Mouse (Mus musculus) MEL-GATA-1-ER (cell line): ENCODE measurements around the gene Ufc1.

Source experiments
- DNase-seq: peaks from one replicate; pipeline ENCODE4 v3.0.0-alpha.2; 2012; ENCODE audit warnings: low read depth; ENCODE audit errors: extremely low read depth

Ufc1 gene

GRCm38 (mm10) chr1:171271196-171271595 lies 23.6 kb downstream of the Ufc1 start:
- DNase-seq, result no peak

DNA sequence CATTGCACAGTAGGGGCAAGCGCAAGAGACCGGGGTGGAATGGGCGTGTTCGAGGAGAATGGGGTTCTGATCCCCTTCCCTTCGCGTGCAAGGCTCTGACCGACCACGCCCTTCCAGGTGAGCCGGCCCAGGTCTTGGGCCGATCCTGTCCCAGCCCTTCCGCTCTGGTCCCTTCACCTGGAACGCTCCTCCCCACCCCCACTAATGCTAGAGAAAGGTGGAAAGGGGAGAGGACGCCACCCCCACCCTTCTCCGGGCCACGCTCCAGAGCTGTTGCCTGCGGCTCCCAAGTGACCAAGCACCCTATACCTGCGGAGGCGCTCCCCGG lies 24.3 kb downstream of the Ufc1 start:
- no peak for DNase-seq

DNA sequence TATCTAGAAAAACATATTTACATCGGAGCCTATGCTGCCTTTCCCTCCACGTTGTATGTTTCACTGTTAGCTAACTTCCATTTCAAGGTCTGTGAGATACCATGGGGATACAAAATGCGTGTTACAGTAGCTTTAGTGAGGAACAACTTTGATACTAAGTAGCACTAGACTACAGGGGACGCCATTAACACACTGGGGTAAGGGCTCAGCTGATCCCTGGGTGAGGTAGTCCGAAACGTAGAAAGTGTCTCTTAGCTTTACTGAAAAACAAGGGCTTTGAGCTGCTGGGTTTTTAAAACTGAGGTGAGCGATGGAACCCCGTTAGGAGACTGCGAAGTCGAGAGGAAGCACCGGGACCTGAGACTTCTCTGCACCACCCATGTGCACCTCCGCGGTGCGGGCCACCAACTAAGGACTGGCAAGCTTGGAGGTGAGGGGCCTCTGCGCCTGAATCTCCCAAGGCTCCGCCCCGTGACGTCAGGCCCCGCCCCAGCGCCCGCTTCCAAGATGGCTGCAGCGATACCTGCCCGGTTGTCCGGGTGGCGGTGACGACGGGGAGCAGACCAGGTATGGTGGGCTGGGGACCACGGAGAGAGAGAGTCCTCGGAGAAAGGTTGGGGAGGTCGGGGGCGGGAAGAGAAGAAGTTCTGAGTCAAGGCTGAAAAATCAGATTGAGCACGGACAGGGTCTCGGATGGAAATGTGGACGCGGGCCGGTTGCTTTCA lies 24.8 kb downstream of the Ufc1 start, which contains the start of gene B4galt3:
Gene B4galt3, plus strand, starts transcription at position 481 of the 725 bp plus-strand sequence.
- peak; percentile 62 for DNase-seq

DNA sequence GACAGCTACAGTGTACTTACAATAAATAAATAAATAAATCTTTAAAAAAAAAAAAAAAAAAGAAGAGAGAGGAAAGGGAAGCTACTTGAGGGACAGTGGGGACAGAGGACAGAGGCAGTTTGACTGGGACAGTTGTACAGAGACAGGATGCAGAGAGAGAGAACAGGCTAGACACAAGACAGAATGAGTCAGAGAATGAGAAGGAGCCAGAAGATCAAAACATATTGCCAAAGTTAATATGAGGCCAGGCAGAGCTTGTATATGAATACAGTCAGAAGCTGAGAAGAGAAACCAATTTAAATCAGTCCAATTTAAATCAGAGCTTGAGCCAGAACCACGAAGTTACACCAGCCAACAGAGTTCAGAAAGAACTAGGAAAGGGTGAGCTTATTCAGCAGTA lies 26.5 kb downstream of the Ufc1 start:
- no peak for DNase-seq

- DNase-seq, result no peak
Measured at GRCm38 (mm10) chr1:171265971-171266744, 28.7 kb downstream of the Ufc1 start.

GRCm38 (mm10) chr1:171263666-171264461 lies 31.0 kb downstream of the Ufc1 start:
- DNase-seq, result no peak

DNA sequence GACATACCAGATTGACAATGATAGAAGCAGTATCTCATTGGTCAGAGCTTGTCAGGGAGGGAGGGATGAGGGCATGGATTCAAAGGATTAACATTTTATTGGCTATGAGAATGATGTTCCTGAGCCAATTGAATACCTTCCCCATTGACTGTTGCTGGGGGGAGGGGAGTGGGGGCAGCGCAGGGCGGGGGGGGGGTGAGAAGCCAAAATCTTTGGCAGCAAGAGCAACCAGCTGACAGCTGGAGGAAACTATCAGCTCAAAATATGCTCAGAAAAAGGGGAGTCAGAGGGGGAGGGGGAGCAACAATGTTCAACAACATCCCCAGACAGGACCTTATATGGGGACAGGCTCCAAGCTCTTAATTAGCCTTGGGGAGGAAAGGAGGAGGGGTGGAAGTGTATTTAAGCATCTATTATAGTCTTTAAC lies 31.6 kb downstream of the Ufc1 start:
- DNase-seq, result no peak

GRCm38 (mm10) chr1:171262594-171263130 lies 32.2 kb downstream of the Ufc1 start:
- no peak for DNase-seq

- no peak for DNase-seq
Measured at GRCm38 (mm10) chr1:171260316-171260715, 34.5 kb downstream of the Ufc1 start.

DNA sequence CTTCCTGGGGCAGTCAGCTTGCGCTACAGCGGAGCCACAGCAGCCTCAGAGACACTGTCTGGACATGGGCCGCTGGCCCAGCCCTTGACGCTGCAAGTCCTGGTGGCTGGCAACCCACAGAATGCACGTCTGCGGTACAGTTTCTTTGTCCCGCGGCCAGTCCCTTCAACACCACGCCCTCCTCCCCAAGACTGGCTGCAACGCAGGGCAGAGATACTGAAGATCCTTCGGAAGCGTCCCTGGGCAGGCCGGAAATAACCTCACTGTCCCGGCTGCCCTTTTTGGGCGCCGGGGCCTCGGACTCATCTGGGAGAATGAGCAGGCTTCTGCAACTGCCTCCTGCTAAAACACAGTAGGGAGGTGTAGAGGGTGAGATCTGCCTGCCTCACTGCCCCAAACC lies 35.9 kb downstream of the Ufc1 start:
- no peak for DNase-seq

GRCm38 (mm10) chr1:171257781-171258180 lies 37.0 kb downstream of the Ufc1 start:
- no peak for DNase-seq

GRCm38 (mm10) chr1:171256937-171257548 lies 37.8 kb downstream of the Ufc1 start:
- peak; percentile 61 for DNase-seq

DNA sequence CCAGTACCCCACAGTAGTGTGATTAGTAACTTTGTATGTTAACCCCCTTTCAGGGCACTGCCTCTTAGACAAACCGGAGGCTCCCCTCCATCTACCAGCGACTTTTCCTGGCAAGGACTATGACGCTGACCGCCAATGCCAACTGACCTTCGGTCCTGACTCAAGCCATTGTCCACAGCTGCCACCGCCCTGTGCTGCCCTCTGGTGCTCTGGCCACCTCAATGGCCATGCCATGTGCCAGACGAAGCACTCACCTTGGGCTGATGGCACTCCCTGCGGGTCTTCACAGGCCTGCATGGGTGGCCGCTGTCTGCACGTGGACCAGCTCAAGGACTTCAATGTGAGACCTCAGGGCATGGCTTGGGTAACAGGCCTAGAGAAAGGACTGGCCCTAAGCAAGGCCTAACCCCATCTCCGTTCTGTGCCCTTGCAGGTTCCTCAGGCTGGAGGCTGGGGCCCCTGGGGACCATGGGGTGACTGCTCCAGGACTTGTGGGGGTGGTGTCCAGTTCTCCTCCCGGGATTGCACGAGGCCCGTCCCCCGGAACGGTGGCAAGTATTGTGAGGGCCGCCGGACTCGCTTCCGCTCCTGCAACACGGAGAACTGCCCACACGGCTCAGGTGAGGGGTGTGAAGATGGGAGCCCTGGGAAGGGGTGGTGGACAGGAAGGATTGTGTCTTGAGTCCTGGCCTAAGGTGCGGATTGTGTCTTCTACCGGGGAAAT lies 38.6 kb downstream of the Ufc1 start:
- DNase-seq, result no peak

DNA sequence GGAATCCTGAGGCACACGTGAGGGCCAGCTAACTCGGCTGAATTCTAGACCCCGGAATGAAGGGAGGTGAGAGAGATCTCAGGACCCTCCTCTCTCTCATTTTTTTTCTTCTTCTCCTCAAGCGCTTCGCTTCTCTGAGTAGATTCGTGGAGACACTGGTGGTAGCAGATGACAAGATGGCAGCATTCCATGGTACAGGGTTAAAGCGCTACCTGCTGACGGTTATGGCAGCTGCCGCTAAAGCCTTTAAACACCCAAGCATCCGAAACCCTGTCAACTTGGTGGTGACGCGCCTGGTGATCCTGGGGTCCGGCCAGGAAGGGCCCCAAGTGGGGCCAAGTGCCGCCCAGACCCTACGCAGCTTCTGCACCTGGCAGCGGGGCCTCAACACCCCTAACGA lies 42.4 kb downstream of the Ufc1 start:
- no peak for DNase-seq

DNA sequence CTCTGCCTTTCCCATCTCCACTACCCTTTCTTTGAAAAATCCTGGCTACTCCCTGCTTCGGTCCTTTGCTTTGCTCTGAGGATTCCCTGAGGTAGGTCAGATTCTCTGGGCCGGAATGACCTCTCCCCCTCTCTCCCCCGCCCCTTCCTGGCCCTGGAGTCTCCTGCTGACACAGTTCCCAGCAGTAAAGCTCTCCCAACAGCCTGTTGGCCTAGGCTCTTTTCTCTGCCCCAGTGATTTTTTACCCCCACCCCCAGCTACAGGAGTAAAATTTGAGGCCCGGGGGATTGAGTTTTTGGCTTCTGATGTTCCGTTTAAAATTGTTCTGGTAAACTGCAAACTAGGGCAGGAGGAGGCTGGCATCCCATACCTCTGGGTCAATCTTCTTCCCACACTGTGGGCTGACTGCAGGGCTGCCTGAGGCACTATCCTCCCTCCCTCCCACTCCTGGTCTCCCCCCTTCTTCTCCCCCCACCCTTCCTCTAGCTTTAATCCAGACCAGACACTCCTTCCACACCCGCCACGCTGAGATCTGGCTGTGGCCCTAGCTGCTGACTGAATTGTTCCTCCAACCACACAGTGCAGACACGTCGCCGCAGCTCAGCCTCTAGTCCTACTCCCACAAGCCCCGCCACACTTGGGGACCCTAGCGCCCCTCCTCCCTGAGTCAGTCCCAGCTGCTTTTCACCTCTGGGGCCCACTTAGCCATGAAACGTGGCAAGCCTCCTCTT lies 43.1 kb downstream of the Ufc1 start:
- no peak for DNase-seq

DNA sequence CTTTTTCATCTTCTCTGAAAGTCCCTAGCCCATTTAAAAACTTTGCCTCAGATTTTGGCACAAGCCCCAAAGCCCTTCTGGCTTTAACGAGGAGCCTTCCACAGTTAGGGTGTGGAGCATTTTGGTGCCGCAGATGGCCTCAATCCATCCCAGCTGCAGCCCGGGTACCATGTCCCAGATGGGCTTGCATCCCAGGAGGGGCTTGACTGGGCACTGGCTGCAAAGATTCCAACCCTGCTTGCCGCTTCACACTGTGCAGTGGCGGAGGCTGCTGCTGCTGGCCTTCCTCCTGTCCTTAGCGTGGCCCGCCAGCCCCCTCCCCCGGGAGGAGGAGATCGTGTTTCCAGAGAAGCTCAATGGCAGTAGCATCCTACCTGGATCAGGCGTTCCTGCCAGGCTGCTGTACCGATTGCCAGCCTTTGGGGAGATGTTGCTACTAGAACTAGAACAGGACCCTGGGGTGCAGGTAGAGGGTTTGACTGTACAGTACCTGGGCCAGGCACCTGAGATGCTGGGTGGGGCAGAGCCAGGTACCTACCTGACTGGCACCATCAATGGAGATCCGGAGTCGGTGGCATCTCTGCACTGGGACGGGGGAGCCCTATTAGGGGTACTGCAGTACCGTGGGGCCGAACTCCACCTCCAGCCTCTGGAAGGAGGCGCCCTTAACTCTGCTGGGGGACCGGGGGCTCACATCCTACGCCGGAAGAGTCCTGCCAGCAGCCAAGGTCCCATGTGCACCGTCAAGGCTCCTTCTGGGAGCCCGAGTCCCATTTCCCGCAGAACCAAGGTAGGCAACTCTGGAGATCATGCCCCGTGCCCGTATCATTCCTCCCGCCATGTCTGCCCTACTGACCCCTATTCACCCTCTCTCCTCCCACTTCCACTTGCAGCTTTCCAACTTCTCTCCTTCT lies 43.9 kb downstream of the Ufc1 start, which contains the start of gene Ndufs2:
Gene Ndufs2, minus strand, starts transcription at position 709 of the 914 bp plus-strand sequence.
- no peak for DNase-seq

DNA sequence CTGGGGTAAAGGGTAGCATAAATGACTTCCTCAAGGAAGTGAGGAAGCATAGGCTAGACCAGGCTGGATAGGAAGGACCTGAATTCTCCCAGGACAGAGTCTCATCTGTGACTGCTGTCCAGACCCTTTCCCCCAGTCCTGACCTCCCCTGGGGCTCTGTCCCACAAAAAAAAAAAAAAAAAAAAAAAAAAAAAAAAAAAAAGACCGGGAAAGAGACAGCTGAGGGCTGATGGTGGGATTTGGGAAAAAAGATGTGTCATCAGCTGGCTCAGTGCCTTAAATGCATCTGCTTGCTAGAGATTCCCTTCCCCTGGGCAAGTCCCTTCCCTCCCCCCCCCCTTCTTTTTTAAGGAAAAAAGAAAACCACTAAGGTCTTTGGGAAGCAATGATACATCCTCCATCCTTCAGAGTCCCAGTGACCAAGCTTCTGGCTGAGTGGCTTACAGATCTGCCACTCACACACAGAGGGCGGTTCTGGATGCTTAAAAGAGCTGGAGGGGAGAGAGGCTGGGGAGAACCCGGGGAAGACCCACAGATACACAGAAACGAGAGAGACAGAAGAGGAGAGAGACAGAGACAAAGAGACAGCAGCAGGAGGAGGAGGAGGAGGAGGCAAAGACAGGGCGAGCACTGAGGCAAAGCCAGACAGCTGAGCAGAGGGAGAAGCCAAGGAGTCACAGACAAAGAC lies 44.8 kb downstream of the Ufc1 start, which contains the start of gene Adamts4:
Gene Adamts4, plus strand, starts transcription at position 509 of the 688 bp plus-strand sequence.
- no peak for DNase-seq
